ENCODE assay signal across 25 mouse cellular contexts in genomic region chr5:52979458-52979857, GRCm38 (mm10). TPM values are rescaled to one million over a fixed set of nuclear protein-coding genes. Genes with fewer than 3 reads are reported as not detected.
DNase-seq lines count a peak whose midpoint lies in the region; ATAC-seq and TF ChIP-seq lines count a peak whose summit lies in the region.
"Had no signal": no experiment of that assay in that cellular context is flagged by ENCODE, and none has a peak within 500 bp of the region (broad histone marks: within the 10 kb centered on the region; RNA-seq: fewer than 3 reads in every experiment).

No protein-coding gene starts in this region.

- H3K4me2 ChIP-seq in kidney, embryonic 14.5 days (replicated peaks; ENCODE audit: low read depth, low read length): no peak overlapping the region
- H3K4me2 ChIP-seq: heart, embryonic 11.5 days; liver, embryonic 15.5 days; midbrain, embryonic 11.5 days had no signal

- intact Hi-C loops in heart, postnatal 14 days (cut with DNase I): no loop called here

- 33% methylated on average over 1 of the region's 1 CpGs for WGBS in kidney, embryonic 14.5 days
- 39% methylated on average over 1 of the region's 1 CpGs for WGBS in cerebellum, adult 2 months

- H3K27me3 ChIP-seq in kidney, embryonic 14.5 days (ENCODE audit: control insufficient read depth, insufficient read depth, low read length): no peaks in the 10 kb centered on the region
- H3K27me3 ChIP-seq in cerebellum, adult 2 months (ENCODE audit: control insufficient read depth, insufficient read depth, low read length): no peaks in the 10 kb centered on the region; the same call in 1 of the 2 replicates
- H3K27me3 ChIP-seq: liver, embryonic 15.5 days had no signal

- no peak overlapping the region for H3K27ac ChIP-seq in kidney, embryonic 14.5 days (ENCODE audit: low read depth, low read length)
- no peak overlapping the region for H3K27ac ChIP-seq in cerebellum, adult 2 months (ENCODE audit: insufficient read depth, low read length)
- H3K27ac ChIP-seq: forebrain, embryonic 10.5 days; hindbrain, embryonic 10.5 days; hindbrain, postnatal 0 days; limb, embryonic 10.5 days; liver, embryonic 15.5 days had no signal

- peak; percentile 42 for DNase-seq in kidney, adult 11 months
- peak; percentile 39 to 54 for DNase-seq in kidney, adult 8-10 months
- DNase-seq in kidney, postnatal 14 days: peak; percentile 58
- DNase-seq in lung, postnatal 25 days (ENCODE audit: low spot score): peak; percentile 54
- no peak for DNase-seq in spleen, postnatal 4 days (ENCODE audit: low spot score in 2 of 2)
- no peak for DNase-seq in heart, postnatal 14 days
- DNase-seq in cerebellum, adult 2 months: no peak
- DNase-seq: adrenal gland, postnatal 10 days; cerebellum, adult 8-10 months; gastrocnemius, postnatal 14 days; heart, adult 11 months; liver; right cerebral cortex, adult 18-20 months; right cerebral cortex, postnatal 4 days; thymus, postnatal 14 days had no signal

- peaks cover 4% of the 10 kb centered on the region; the same call in 1 of the 2 replicates for H3K9me3 ChIP-seq in kidney, embryonic 14.5 days (ENCODE audit: control insufficient read depth, low read length)
- H3K9me3 ChIP-seq: forebrain, embryonic 10.5 days; hindbrain, embryonic 10.5 days; limb, embryonic 10.5 days had no signal

- TF ChIP-seq CTCF in cerebellum, adult 2 months (IDR thresholded peaks at IDR 0.05; ENCODE audit: borderline replicate concordance, insufficient read depth, low read depth, low read length): no peak

- TF ChIP-seq POLR2A in cerebellum, adult 2 months (IDR thresholded peaks at IDR 0.05; ENCODE audit: borderline replicate concordance, insufficient read depth, low read length): no peak

- H3K36me3 ChIP-seq in kidney, embryonic 14.5 days (ENCODE audit: control insufficient read depth, insufficient read depth, low read length): no peaks in the 10 kb centered on the region
- H3K36me3 ChIP-seq: forebrain, embryonic 10.5 days; hindbrain, embryonic 10.5 days; limb, embryonic 10.5 days had no signal

- H3K9ac ChIP-seq in kidney, embryonic 14.5 days (ENCODE audit: low read depth, low read length): no peak overlapping the region
- H3K9ac ChIP-seq: liver, embryonic 15.5 days had no signal

- H3K4me1 ChIP-seq in kidney, embryonic 14.5 days (ENCODE audit: control insufficient read depth, insufficient read depth, low read length): no peaks in the 10 kb centered on the region
- no peaks in the 10 kb centered on the region for H3K4me1 ChIP-seq in cerebellum, adult 2 months (ENCODE audit: control insufficient read depth, insufficient read depth, low read length)
- H3K4me1 ChIP-seq: forebrain, embryonic 10.5 days; hindbrain, embryonic 10.5 days; liver, embryonic 15.5 days had no signal

- ATAC-seq in kidney, embryonic 14.5 days (ENCODE audit: low FRiP score, low TSS enrichment): no peak
- ATAC-seq: forebrain, embryonic 16.5 days; hindbrain, postnatal 0 days had no signal

- H3K4me3 ChIP-seq in kidney, embryonic 14.5 days (ENCODE audit: low read length): no peak overlapping the region
- no peak overlapping the region for H3K4me3 ChIP-seq in cerebellum, adult 2 months (replicated peaks; ENCODE audit: insufficient read depth, low read depth, low read length)
- H3K4me3 ChIP-seq: forebrain, embryonic 10.5 days; hindbrain, embryonic 10.5 days; limb, embryonic 10.5 days; liver, embryonic 15.5 days had no signal

RNA-seq across cellular contexts. Expression of gene Slc34a2, which starts 58.4 kb away (rescaled TPM):
- 0.09 TPM in 1 of 2 replicates, not detected in the other for polyA plus RNA-seq in kidney, embryonic 14.5 days (2014; fragmentation: Nextera tagmentation; extraction: Ambion mirVana)
- total RNA-seq in heart, postnatal 14 days (2021): under 1 TPM in 1 of 2 experiments, not detected in 1; 0.05 TPM
- 0.06 and 0.07 TPM in 2 replicates for polyA plus RNA-seq in cerebellum, adult 2 months (2012; rRNA removed)
- total RNA-seq: gastrocnemius, postnatal 14 days had no signal
- polyA plus RNA-seq: forebrain, embryonic 10.5 days; forebrain, embryonic 16.5 days; heart, embryonic 11.5 days; hindbrain, embryonic 10.5 days; limb, embryonic 10.5 days; midbrain, embryonic 11.5 days; neural tube, embryonic 14.5 days had no signal

Comparison
In these comparisons a context has a peak if more than half of its experiments do, and no peak if none do; other contexts are left out.
1. DNase-seq: peak in kidney, adult 11 months (single experiment), kidney, adult 8-10 months (2 of 2), kidney, postnatal 14 days (single experiment) and lung, postnatal 25 days (single experiment); none in spleen, postnatal 4 days (0 of 2), heart, postnatal 14 days (0 of 2) and cerebellum, adult 2 months (0 of 2).